Mouse (Mus musculus) liver, postnatal 0 days (tissue): ENCODE results near the gene Anxa6.

ENCODE experiments used
- CTCF ChIP-seq: sonication (generic); IDR thresholded peaks from 2 replicates; pipeline ENCODE4 v1.5.1; 2016; ENCODE audit warnings: antibody characterized with exemption, low read depth
- EP300 ChIP-seq: IDR thresholded peaks from 2 replicates; pipeline ENCODE4 v1.6.1; 2016; ENCODE audit warnings: antibody characterized with exemption, low read depth, mild to moderate bottlenecking

GRCm38 (mm10) chr11:54998708-54999107 is 34.5 kb downstream of the Anxa6 start:
- no peak for TF ChIP-seq CTCF
- no peak for TF ChIP-seq EP300
